Mouse (Mus musculus) limb, embryonic 14.5 days (tissue): ENCODE data around the gene Ksr2. TPM values are rescaled to one million over a fixed set of nuclear protein-coding genes. Genes with fewer than 3 reads are reported as not detected.
A peak's percentile ranks its signal among the peaks of the same experiment; 100 is the strongest.

ENCODE experiments used
- ATAC-seq: fragments of 200-750 bp; cut with Nextera tagmentation; 2 replicates; pipeline ENCODE4 v1.8.0; 2017; ENCODE audit warnings: low read depth, moderate number of reproducible peaks, moderate TSS enrichment; ENCODE audit not compliant: low FRiP score
- DNase-seq: peaks from one replicate; pipeline ENCODE4 v3.0.0-alpha.2; 2015; ENCODE audit warnings: low spot score
- H3K27ac ChIP-seq: fragments of 300-500 bp; sonication (generic); replicated peaks from 2 replicates; pipeline ENCODE4 v1.5.1; 2014; ENCODE audit warnings: low read depth, mild to moderate bottlenecking, low read length, moderate library complexity, mixed read lengths
- H3K27me3 ChIP-seq: fragments of 300-500 bp; sonication (generic); 2 replicates; pipeline ENCODE4 v1.6.1; 2014; ENCODE audit warnings: low read length, mixed read lengths; ENCODE audit not compliant: control insufficient read depth, insufficient read depth
- H3K36me3 ChIP-seq: fragments of 300-500 bp; sonication (generic); 2 replicates; pipeline ENCODE4 v1.6.1; 2014; ENCODE audit warnings: mild to moderate bottlenecking, low read length, moderate library complexity, mixed read lengths; ENCODE audit not compliant: control insufficient read depth, insufficient read depth
- H3K4me1 ChIP-seq: fragments of 300-500 bp; sonication (generic); 2 replicates; pipeline ENCODE4 v1.6.1; 2014; ENCODE audit warnings: antibody characterized with exemption, low read length, mixed read lengths; ENCODE audit not compliant: control insufficient read depth, insufficient read depth
- H3K4me2 ChIP-seq: fragments of 300-500 bp; sonication (generic); replicated peaks from 2 replicates; pipeline ENCODE4 v1.6.1; 2014; ENCODE audit warnings: low read depth, mild to moderate bottlenecking, low read length, moderate library complexity; ENCODE audit not compliant: severe bottlenecking
- H3K4me3 ChIP-seq: fragments of 300-500 bp; sonication (generic); replicated peaks from 2 replicates; pipeline ENCODE4 v1.5.1; 2014; ENCODE audit warnings: low read length
- H3K9ac ChIP-seq: fragments of 300-500 bp; sonication (generic); 2 replicates; pipeline ENCODE4 v1.6.1; 2014; ENCODE audit warnings: mild to moderate bottlenecking, low read depth, low read length, moderate library complexity; ENCODE audit not compliant: severe bottlenecking
- H3K9me3 ChIP-seq: fragments of 300-500 bp; sonication (generic); 2 replicates; pipeline ENCODE4 v1.6.1; 2016; ENCODE audit warnings: low read length; ENCODE audit not compliant: control insufficient read depth
- POLR2A ChIP-seq: fragments of 200-500 bp; IDR thresholded peaks from 2 replicates; pipeline ENCODE4 v1.8.0; 2012; ENCODE audit warnings: inconsistent platforms, mild to moderate bottlenecking, moderate library complexity, borderline replicate concordance; ENCODE audit not compliant: insufficient read depth, insufficient read length; ENCODE audit errors: extremely low read depth
- WGBS: fragments of 180-500 bp; shearing (Covaris S2); extraction: QIAGEN DNeasy Blood & Tissue Kit; methylation state at CpG from one replicate; pipeline ENCODE4 v1.1.7; 2014; 5-methylcytosine and 5-hydroxymethylcytosine counted together
- polyA plus RNA-seq, 2 experiments: library from polyadenylated mRNA; depleted of rRNA in 1 of 2; stranded (reverse) in 1 of 2; unstranded in 1 of 2; fragments of >200 nt; fragmentation: Nextera tagmentation in 1 of 2; extraction: Ambion mirVana in 1 of 2; gene quantifications; 2 replicates each; pipeline versions ENCODE4 v1.2.1 to v1.2.3; 2012 to 2014

Gene Ksr2
- polyA plus RNA-seq, 2 experiments = 0.08 to 0.13 TPM

- peaks cover 8% of the 10 kb centered on the region; the same call in 1 of the 2 replicates for H3K4me1 ChIP-seq
- TF ChIP-seq POLR2A = no peak
- ATAC-seq (no peak), DNase-seq (no peak)
- H3K36me3 ChIP-seq = no peaks in the 10 kb centered on the region
- H3K9ac ChIP-seq = no peak overlapping the region
- H3K27ac ChIP-seq = no peak overlapping the region
- peaks cover 5% of the 10 kb centered on the region; the same call in 1 of the 2 replicates for H3K9me3 ChIP-seq
- no peak overlapping the region for H3K4me3 ChIP-seq
- no peaks in the 10 kb centered on the region for H3K27me3 ChIP-seq
- 91% methylated on average over 8 of the region's 8 CpGs for WGBS
- H3K4me2 ChIP-seq = no peak overlapping the region
These were observed 138.3 kb downstream of the Ksr2 start for GRCm38 (mm10) chr5:117552096-117552495.

- no peak for TF ChIP-seq POLR2A
- Histone ChIP-seq H3K27me3 (no peaks in the 10 kb centered on the region), H3K4me2 (no peak overlapping the region), H3K9me3 (peaks cover 5% of the 10 kb centered on the region; the same call in 1 of the 2 replicates), H3K27ac (no peak overlapping the region), H3K9ac (no peak overlapping the region), H3K36me3 (no peaks in the 10 kb centered on the region), H3K4me1 (peaks cover 8% of the 10 kb centered on the region; the same call in 1 of the 2 replicates), H3K4me3 (no peak overlapping the region)
- no peak for DNase-seq
- no peak for ATAC-seq
- 87% methylated on average over 4 of the region's 4 CpGs for WGBS
These were observed 140.7 kb downstream of the Ksr2 start for GRCm38 (mm10) chr5:117554505-117554904.

- no peaks in the 10 kb centered on the region for H3K4me1 ChIP-seq
- DNase-seq = no peak
- no peak for ATAC-seq
- H3K4me2 ChIP-seq = no peak overlapping the region
- WGBS = 65% methylated on average over 9 of the region's 9 CpGs
- H3K9ac ChIP-seq = no peak overlapping the region
- no peaks in the 10 kb centered on the region for H3K36me3 ChIP-seq
- H3K27ac ChIP-seq = no peak overlapping the region
- no peaks in the 10 kb centered on the region for H3K27me3 ChIP-seq
- TF ChIP-seq POLR2A = no peak
- H3K9me3 ChIP-seq = peaks cover 5% of the 10 kb centered on the region; the same call in 1 of the 2 replicates
- no peak overlapping the region for H3K4me3 ChIP-seq
These were observed 142.8 kb downstream of the Ksr2 start for GRCm38 (mm10) chr5:117556570-117556969.

GRCm38 (mm10) chr5:117561080-117561479 lies 147.3 kb downstream of the Ksr2 start:
- Histone ChIP-seq H3K4me2 (no peak overlapping the region), H3K4me3 (no peak overlapping the region), H3K4me1 (no peaks in the 10 kb centered on the region), H3K27me3 (no peaks in the 10 kb centered on the region), H3K9me3 (no peaks in the 10 kb centered on the region), H3K27ac (no peak overlapping the region), H3K9ac (no peak overlapping the region), H3K36me3 (no peaks in the 10 kb centered on the region)
- ATAC-seq (no peak), DNase-seq (no peak)
- WGBS = 87% methylated on average over 2 of the region's 2 CpGs
- TF ChIP-seq POLR2A = no peak

GRCm38 (mm10) chr5:117566051-117566665 lies 152.4 kb downstream of the Ksr2 start:
- ATAC-seq (no peak), DNase-seq (peak; percentile 10)
- no peak overlapping the region for H3K9ac ChIP-seq
- H3K36me3 ChIP-seq = no peaks in the 10 kb centered on the region
- WGBS = 22% methylated on average over 12 of the region's 12 CpGs
- no peak overlapping the region for H3K27ac ChIP-seq
- no peaks in the 10 kb centered on the region for H3K9me3 ChIP-seq
- no peak overlapping the region for H3K4me3 ChIP-seq
- no peak for TF ChIP-seq POLR2A
- H3K4me1 ChIP-seq = no peaks in the 10 kb centered on the region
- no peaks in the 10 kb centered on the region for H3K27me3 ChIP-seq
- H3K4me2 ChIP-seq = no peak overlapping the region
